Comparison of ENCODE assay signal across 8 mouse cellular contexts in genomic region chr11:107248753-107249152, GRCm38 (mm10). TPM values are rescaled to one million over a fixed set of nuclear protein-coding genes. Genes with fewer than 3 reads are reported as not detected.
DNase-seq lines count a peak whose midpoint lies in the region; ATAC-seq lines count a peak whose summit lies in the region.

No protein-coding gene starts in this region.

- H3K4me1 ChIP-seq in heart, embryonic 16.5 days (ENCODE audit: control insufficient read depth, insufficient read depth, low read length) = peaks cover 14% of the 10 kb centered on the region

- H3K9ac ChIP-seq in heart, embryonic 16.5 days (ENCODE audit: low read length) = no peak overlapping the region; the same call in 1 of the 2 replicates

- no peak overlapping the region for H3K4me3 ChIP-seq in heart, embryonic 16.5 days (ENCODE audit: low read length)

- peak; percentile 96 for ATAC-seq in heart, embryonic 16.5 days (replicated peaks; ENCODE audit: extremely low read depth, insufficient read depth, low FRiP score)

- intact Hi-C loops in gastrocnemius, postnatal 36 days (cut with DNase I) = no loop called here

- no peaks in the 10 kb centered on the region for H3K27me3 ChIP-seq in heart, embryonic 16.5 days (ENCODE audit: control insufficient read depth, insufficient read depth, low read length)

- DNase-seq in gastrocnemius, postnatal 25 days = peak; percentile 39
- no peak for DNase-seq in gastrocnemius, postnatal 36 days
- DNase-seq in urinary bladder, postnatal 14 days (ENCODE audit: low spot score) = peak; percentile 28
- DNase-seq in urinary bladder, postnatal 10 days (ENCODE audit: low spot score) = no peak
- DNase-seq in spleen, postnatal 14 days (ENCODE audit: low spot score in 2 of 2) = no peak
- no peak for DNase-seq in embryo, embryonic 11 days
- DNase-seq in c-Kit-positive CD71-positive TER-119-positive erythroid progenitor cells, embryonic 14.5 days (ENCODE audit: low spot score) = no peak

- peaks cover 18% of the 10 kb centered on the region for H3K36me3 ChIP-seq in heart, embryonic 16.5 days (ENCODE audit: control insufficient read depth, insufficient read depth)

- H3K4me2 ChIP-seq in heart, embryonic 16.5 days (ENCODE audit: low read depth, low read length) = no peak overlapping the region

- peak overlapping the region; percentile 88 for H3K27ac ChIP-seq in heart, embryonic 16.5 days (ENCODE audit: low read length)

- H3K9me3 ChIP-seq in heart, embryonic 16.5 days (replicated peaks; ENCODE audit: control insufficient read depth, low read length) = peaks cover 8% of the 10 kb centered on the region

- 47% methylated on average over 7 of the region's 7 CpGs for WGBS in heart, embryonic 16.5 days

RNA-seq across cellular contexts. Expression of gene Nol11, which starts 59.6 kb away (rescaled TPM):
- 1 to 10 TPM; 9.7 to 9.9 TPM for total RNA-seq in gastrocnemius, postnatal 25 days (2021)
- total RNA-seq in gastrocnemius, postnatal 36 days (2021) = 10 to 100 TPM in 1 of 2 experiments, 1 to 10 TPM in 1; 9.3 to 12.8 TPM
- polyA plus RNA-seq in heart, embryonic 16.5 days (2015; fragmentation: Nextera tagmentation; extraction: Ambion mirVana) = 43.6 and 49.8 TPM in 2 replicates

Comparison
In these comparisons a context has a peak if more than half of its experiments do, and no peak if none do; other contexts are left out.
1. DNase-seq: peak in gastrocnemius, postnatal 25 days (single experiment) and urinary bladder, postnatal 14 days (single experiment); none in gastrocnemius, postnatal 36 days (0 of 2), urinary bladder, postnatal 10 days (single experiment), spleen, postnatal 14 days (0 of 2), embryo, embryonic 11 days (single experiment) and c-Kit-positive CD71-positive TER-119-positive erythroid progenitor cells, embryonic 14.5 days (single experiment).